Mouse (Mus musculus) testis, adult 2 months (tissue): ENCODE results near the gene Tfrc. TPM values are rescaled to one million over a fixed set of nuclear protein-coding genes. Genes with fewer than 3 reads are reported as not detected.

Experiments
- H3K27ac ChIP-seq: fragments of 200-500 bp; 2 replicates; pipeline ENCODE4 v1.5.1; 2012; ENCODE audit warnings: low read depth, low read length; ENCODE audit not compliant: control insufficient read depth, insufficient read depth
- H3K27me3 ChIP-seq: fragments of 200-500 bp; 2 replicates; pipeline ENCODE4 v1.6.1; 2012; ENCODE audit warnings: mild to moderate bottlenecking, low read length, moderate library complexity; ENCODE audit not compliant: control insufficient read depth, insufficient read depth
- H3K36me3 ChIP-seq: fragments of 200-500 bp; 2 replicates; pipeline ENCODE4 v1.6.1; 2012; ENCODE audit warnings: mild to moderate bottlenecking, low read length; ENCODE audit not compliant: control insufficient read depth, insufficient read depth
- H3K4me1 ChIP-seq: fragments of 200-500 bp; 2 replicates; pipeline ENCODE4 v1.6.1; 2012; ENCODE audit warnings: low read length; ENCODE audit not compliant: control insufficient read depth, insufficient read depth
- H3K4me3 ChIP-seq: fragments of 200-500 bp; 2 replicates; pipeline ENCODE4 v1.5.1; 2012; ENCODE audit warnings: low read depth, mild to moderate bottlenecking, low read length, moderate library complexity, mixed read lengths; ENCODE audit not compliant: control insufficient read depth
- CTCF ChIP-seq: fragments of 200-500 bp; IDR thresholded peaks from 2 replicates; pipeline ENCODE4 v1.5.1; 2012; ENCODE audit warnings: low read depth, mild to moderate bottlenecking, inconsistent platforms, low read length, moderate library complexity; ENCODE audit not compliant: control insufficient read depth, insufficient read depth, insufficient replicate concordance
- POLR2A ChIP-seq: fragments of 200-500 bp; IDR thresholded peaks from 2 replicates; pipeline ENCODE4 v1.6.1; 2012; ENCODE audit warnings: low read depth, mild to moderate bottlenecking, inconsistent platforms, low read length, moderate library complexity; ENCODE audit not compliant: control insufficient read depth
- polyA plus RNA-seq: library from polyadenylated mRNA; depleted of rRNA; stranded (reverse); fragments of >200 nt; gene quantifications from 2 replicates; pipeline ENCODE4 v1.2.3, GENCODE M21; 2012

Tfrc gene
- polyA plus RNA-seq, 1 experiment, result 5.5 TPM

DNA sequence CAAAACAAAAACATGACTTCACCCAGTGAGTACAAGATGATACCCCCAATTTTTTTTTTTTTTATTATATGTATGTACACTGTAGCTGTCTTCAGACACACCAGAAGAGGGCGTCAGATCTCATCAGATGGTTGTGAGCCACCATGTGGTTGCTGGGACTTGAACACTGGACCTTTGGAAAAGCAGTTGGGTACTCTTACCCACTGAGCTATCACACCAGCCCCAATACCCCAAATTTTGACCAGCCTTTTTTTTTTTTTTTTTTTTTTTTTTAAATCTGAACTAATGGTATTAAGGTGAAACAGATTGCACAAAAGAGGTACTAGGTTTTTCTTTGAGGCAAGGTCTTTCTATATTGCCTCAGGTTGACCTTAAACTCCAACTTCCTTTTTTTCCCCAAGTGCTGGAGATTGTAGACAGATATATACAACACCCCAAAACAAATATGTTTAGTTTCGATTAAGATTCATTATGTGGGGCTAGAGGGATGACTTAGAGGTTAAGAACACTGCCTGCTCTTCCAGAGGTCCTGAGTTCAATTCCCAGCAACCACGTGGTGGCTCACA is 4.6 kb downstream of the Tfrc start:
- TF ChIP-seq POLR2A (no peak), CTCF (no peak)
- Histone ChIP-seq H3K27me3 (no peaks in the 10 kb centered on the region), H3K4me3 (no peak overlapping the region), H3K4me1 (peaks cover 5% of the 10 kb centered on the region), H3K27ac (no peak overlapping the region), H3K36me3 (peaks cover 2% of the 10 kb centered on the region; the same call in 1 of the 2 replicates)

DNA sequence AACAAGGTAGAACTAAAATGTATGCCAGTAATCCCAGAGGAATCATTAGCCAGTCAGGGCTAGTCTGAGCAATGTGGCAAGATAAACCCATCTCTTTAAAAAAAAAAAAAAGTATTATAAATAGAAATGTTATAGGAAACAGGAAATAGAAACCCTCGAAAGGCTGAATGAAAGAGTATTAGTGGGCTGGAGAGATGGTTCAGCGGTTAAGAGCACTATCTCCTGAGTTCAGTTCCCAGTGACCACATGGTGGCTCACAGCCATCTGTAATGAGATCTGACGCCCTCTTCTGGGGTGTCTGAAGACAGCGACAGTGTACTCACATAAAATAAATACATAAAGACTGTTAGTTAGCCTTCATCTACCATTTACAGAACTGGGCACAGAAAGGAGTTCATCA is 5.3 kb downstream of the Tfrc start:
- TF ChIP-seq CTCF (no peak), POLR2A (no peak)
- peaks cover 2% of the 10 kb centered on the region; the same call in 1 of the 2 replicates for H3K36me3 ChIP-seq
- H3K4me1 ChIP-seq, result peaks cover 4% of the 10 kb centered on the region
- H3K27ac ChIP-seq, result no peak overlapping the region
- H3K27me3 ChIP-seq, result no peaks in the 10 kb centered on the region
- H3K4me3 ChIP-seq, result no peak overlapping the region

DNA sequence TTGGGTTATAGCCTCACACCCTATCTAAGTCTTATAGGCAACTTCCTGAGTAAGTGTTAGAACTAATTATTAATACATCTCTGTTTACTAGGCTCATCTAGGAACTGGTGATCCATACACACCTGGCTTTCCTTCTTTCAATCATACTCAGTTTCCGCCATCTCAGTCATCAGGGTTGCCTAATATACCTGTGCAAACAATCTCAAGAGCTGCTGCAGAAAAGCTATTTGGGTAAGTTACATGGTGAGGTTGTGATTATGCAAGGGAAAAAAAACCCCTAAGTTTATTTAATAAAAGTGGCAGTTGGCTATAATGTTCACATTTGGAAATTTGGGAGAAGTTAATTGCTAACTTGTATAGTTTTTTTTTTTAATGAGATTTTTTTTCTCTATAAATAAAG is 10.2 kb downstream of the Tfrc start:
- H3K36me3 ChIP-seq, result peaks cover 2% of the 10 kb centered on the region
- TF ChIP-seq CTCF (no peak), POLR2A (no peak)

DNA sequence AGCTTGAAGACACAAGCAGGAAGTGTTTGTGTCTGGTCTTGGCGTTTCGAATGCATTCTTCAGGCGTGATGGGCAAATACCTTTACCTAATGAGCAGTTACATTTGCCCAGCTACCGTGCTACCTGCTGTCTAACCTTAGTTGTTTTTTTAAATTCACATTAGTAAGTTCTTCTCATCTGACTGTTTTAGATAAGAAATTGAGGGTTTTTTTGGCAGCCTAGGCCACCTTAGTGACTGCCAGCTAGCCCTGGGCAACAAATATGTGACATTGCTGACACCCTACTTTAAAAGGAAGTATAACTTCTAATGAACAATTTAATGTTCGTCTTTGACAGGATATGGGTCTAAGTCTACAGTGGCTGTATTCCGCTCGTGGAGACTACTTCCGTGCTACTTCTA is 19.4 kb downstream of the Tfrc start:
- TF ChIP-seq POLR2A (no peak), CTCF (no peak)
- Histone ChIP-seq H3K4me3 (no peak overlapping the region), H3K36me3 (peaks cover 1% of the 10 kb centered on the region), H3K27me3 (no peaks in the 10 kb centered on the region), H3K4me1 (no peaks in the 10 kb centered on the region), H3K27ac (no peak overlapping the region)

More for the DNA sequence above, 10.2 kb downstream of the Tfrc start:
- Histone ChIP-seq H3K27me3 (no peaks in the 10 kb centered on the region), H3K27ac (no peak overlapping the region), H3K4me3 (no peak overlapping the region), H3K4me1 (no peaks in the 10 kb centered on the region)

DNA sequence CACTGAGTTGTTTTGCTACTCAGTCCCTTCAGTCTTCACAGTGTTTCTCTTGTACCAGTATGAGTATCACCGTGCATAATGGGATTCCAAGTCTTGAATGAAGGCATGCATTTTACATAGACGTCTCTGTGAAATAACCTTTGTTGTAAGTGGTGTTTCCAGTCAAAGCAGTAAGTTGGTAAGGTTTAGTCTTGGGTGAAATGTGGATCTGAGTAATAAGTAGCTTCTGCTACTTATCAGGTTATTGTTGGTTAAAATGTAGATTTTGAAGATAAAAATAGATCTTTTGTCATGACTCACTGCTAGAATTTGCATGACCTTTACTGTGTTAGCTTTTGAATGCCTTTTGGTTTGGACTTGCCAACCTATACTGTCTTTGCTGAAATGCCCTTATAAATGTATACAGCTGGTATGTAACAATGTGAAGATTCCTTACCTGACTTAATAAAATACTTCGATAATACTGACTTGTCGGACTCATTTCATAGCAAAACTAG is 23.7 kb downstream of the Tfrc start:
- H3K27ac ChIP-seq, result no peak overlapping the region
- TF ChIP-seq POLR2A (no peak), CTCF (no peak)
- no peak overlapping the region for H3K4me3 ChIP-seq
- H3K4me1 ChIP-seq, result no peaks in the 10 kb centered on the region
- H3K27me3 ChIP-seq, result no peaks in the 10 kb centered on the region
- H3K36me3 ChIP-seq, result no peaks in the 10 kb centered on the region; the same call in 1 of the 2 replicates

DNA sequence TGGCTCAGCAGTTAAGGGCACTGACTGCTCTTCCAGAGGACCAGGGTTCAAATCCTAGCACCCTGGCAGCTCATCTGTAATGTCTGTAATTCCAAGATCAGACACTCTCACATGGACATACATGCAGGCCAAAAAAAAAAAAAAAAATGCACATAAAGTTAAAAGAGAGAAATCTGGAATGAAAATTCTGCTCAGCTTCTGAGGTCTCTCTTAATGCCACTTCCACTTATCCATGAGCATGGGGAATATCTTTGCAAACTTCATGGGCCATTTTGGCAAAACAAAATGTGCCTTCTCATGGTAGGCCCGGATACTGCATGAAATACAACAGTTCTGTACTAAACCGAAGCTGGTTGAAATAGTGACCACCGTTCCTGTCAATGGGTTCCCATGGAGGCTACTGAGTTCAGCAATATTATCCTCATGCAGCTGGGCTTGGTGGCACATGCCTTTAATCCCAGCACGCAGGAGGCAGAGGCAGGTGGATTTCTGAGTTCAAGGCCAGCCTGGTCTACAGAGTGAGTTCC is 24.8 kb downstream of the Tfrc start:
- TF ChIP-seq CTCF (no peak), POLR2A (no peak)
- no peaks in the 10 kb centered on the region; the same call in 1 of the 2 replicates for H3K36me3 ChIP-seq
- H3K4me1 ChIP-seq, result no peaks in the 10 kb centered on the region; the same call in 1 of the 2 replicates
- H3K27ac ChIP-seq, result no peak overlapping the region
- H3K4me3 ChIP-seq, result no peak overlapping the region
- H3K27me3 ChIP-seq, result no peaks in the 10 kb centered on the region

DNA sequence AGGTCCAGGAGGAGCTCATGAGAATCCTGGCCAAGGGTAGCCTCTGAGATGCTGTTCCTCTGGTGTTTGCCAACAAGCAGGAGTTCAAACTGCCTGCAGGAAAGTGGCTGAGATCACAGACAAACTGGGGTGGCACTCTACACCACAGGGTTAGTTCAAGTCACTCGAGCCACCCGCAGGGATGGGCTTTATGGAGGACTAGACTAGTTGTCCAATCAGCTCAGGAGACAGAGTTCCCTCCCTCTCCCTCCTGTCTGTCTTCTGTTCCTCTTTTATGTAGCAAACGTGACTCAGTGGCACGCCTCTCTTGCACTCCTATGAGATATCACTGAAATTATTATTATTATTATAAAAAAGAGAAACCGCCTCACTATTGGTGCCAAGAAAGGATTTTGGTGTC is 25.5 kb downstream of the Tfrc start:
- Histone ChIP-seq H3K27me3 (no peaks in the 10 kb centered on the region), H3K4me1 (no peaks in the 10 kb centered on the region; the same call in 1 of the 2 replicates), H3K36me3 (no peaks in the 10 kb centered on the region; the same call in 1 of the 2 replicates), H3K27ac (no peak overlapping the region), H3K4me3 (no peak overlapping the region)
- TF ChIP-seq POLR2A (no peak), CTCF (no peak)
